Mouse (Mus musculus): ENCODE results near the gene Vegfc. TPM values are rescaled to one million over a fixed set of nuclear protein-coding genes. Genes with fewer than 3 reads are reported as not detected.

Gene Vegfc
- polyA plus RNA-seq, 1 experiment = 1.2 TPM

- DNase-seq = no peak
- no peak overlapping the region for H3K27ac ChIP-seq (ENCODE audit: control insufficient read depth, insufficient read depth, low read length)
- WGBS = 97% methylated on average over 2 of the region's 2 CpGs
- no peaks in the 10 kb centered on the region for H3K4me1 ChIP-seq (replicated peaks; ENCODE audit: control insufficient read depth, insufficient read depth, low read length)
- H3K4me3 ChIP-seq (ENCODE audit: control insufficient read depth, insufficient read depth, low read length) = no peak overlapping the region
- TF ChIP-seq CTCF (IDR thresholded peaks at IDR 0.05; ENCODE audit: borderline replicate concordance, control insufficient read depth, extremely low read depth, insufficient read depth, low read length, poor library complexity) (no peak), POLR2A (IDR thresholded peaks at IDR 0.05; ENCODE audit: control insufficient read depth, extremely low read depth, insufficient read depth, low read length, poor library complexity) (no peak)
- no peaks in the 10 kb centered on the region for H3K36me3 ChIP-seq (ENCODE audit: control insufficient read depth, insufficient read depth, low read length)
- H3K27me3 ChIP-seq (ENCODE audit: control insufficient read depth, insufficient read depth, low read length) = no peaks in the 10 kb centered on the region
Observed at GRCm38 (mm10) chr8:54130558-54130957, 53.2 kb downstream of the Vegfc start.

- Histone ChIP-seq H3K4me3 (ENCODE audit: control insufficient read depth, insufficient read depth, low read length) (no peak overlapping the region), H3K27me3 (ENCODE audit: control insufficient read depth, insufficient read depth, low read length) (no peaks in the 10 kb centered on the region), H3K36me3 (ENCODE audit: control insufficient read depth, insufficient read depth, low read length) (no peaks in the 10 kb centered on the region), H3K27ac (ENCODE audit: control insufficient read depth, insufficient read depth, low read length) (no peak overlapping the region), H3K4me1 (replicated peaks; ENCODE audit: control insufficient read depth, insufficient read depth, low read length) (no peaks in the 10 kb centered on the region)
- TF ChIP-seq CTCF (IDR thresholded peaks at IDR 0.05; ENCODE audit: borderline replicate concordance, control insufficient read depth, extremely low read depth, insufficient read depth, low read length, poor library complexity) (no peak), POLR2A (IDR thresholded peaks at IDR 0.05; ENCODE audit: control insufficient read depth, extremely low read depth, insufficient read depth, low read length, poor library complexity) (no peak)
- WGBS = 51% methylated on average over 4 of the region's 4 CpGs
- peak; percentile 14 for DNase-seq
Observed at GRCm38 (mm10) chr8:54153240-54153639, 75.8 kb downstream of the Vegfc start.

DNA sequence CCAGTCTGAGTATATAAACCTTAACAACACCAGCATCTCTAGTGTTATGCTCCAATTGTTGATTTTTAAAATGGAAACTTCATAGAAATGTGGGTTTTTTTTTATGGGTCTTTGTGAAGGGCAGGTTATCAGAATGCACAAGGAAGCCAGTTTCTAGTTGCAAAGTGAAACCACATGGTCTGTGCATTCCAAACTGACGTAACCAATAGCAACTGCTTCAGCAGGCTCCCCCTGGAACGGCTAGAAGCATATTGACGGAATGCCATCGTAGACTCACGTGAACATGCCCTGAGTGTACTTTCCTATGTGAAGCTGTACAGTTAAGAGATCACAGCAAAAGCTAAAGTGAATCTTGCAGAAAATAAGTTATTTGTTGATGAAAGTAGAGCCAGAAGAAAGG, 86.1 kb downstream of the Vegfc start:
- TF ChIP-seq CTCF (IDR thresholded peaks at IDR 0.05; ENCODE audit: borderline replicate concordance, control insufficient read depth, extremely low read depth, insufficient read depth, low read length, poor library complexity) = no peak
- TF ChIP-seq POLR2A (IDR thresholded peaks at IDR 0.05; ENCODE audit: control insufficient read depth, extremely low read depth, insufficient read depth, low read length, poor library complexity) = no peak
- DNase-seq = no peak
- H3K36me3 ChIP-seq (ENCODE audit: control insufficient read depth, insufficient read depth, low read length) = no peaks in the 10 kb centered on the region
- H3K27me3 ChIP-seq (ENCODE audit: control insufficient read depth, insufficient read depth, low read length) = no peaks in the 10 kb centered on the region
- H3K4me3 ChIP-seq (ENCODE audit: control insufficient read depth, insufficient read depth, low read length) = no peak overlapping the region
- H3K27ac ChIP-seq (ENCODE audit: control insufficient read depth, insufficient read depth, low read length) = no peak overlapping the region
- no peaks in the 10 kb centered on the region for H3K4me1 ChIP-seq (replicated peaks; ENCODE audit: control insufficient read depth, insufficient read depth, low read length)
- WGBS = 23% methylated on average over 5 of the region's 5 CpGs

GRCm38 (mm10) chr8:54185336-54185735, 107.9 kb downstream of the Vegfc start:
- H3K4me1 ChIP-seq (replicated peaks; ENCODE audit: control insufficient read depth, insufficient read depth, low read length) = no peaks in the 10 kb centered on the region
- no peaks in the 10 kb centered on the region for H3K36me3 ChIP-seq (ENCODE audit: control insufficient read depth, insufficient read depth, low read length)
- no peaks in the 10 kb centered on the region for H3K27me3 ChIP-seq (ENCODE audit: control insufficient read depth, insufficient read depth, low read length)
- DNase-seq = no peak
- H3K4me3 ChIP-seq (ENCODE audit: control insufficient read depth, insufficient read depth, low read length) = no peak overlapping the region
- WGBS = 96% methylated on average over 2 of the region's 2 CpGs
- no peak for TF ChIP-seq POLR2A (IDR thresholded peaks at IDR 0.05; ENCODE audit: control insufficient read depth, extremely low read depth, insufficient read depth, low read length, poor library complexity)
- TF ChIP-seq CTCF (IDR thresholded peaks at IDR 0.05; ENCODE audit: borderline replicate concordance, control insufficient read depth, extremely low read depth, insufficient read depth, low read length, poor library complexity) = no peak
- no peak overlapping the region for H3K27ac ChIP-seq (ENCODE audit: control insufficient read depth, insufficient read depth, low read length)

DNA sequence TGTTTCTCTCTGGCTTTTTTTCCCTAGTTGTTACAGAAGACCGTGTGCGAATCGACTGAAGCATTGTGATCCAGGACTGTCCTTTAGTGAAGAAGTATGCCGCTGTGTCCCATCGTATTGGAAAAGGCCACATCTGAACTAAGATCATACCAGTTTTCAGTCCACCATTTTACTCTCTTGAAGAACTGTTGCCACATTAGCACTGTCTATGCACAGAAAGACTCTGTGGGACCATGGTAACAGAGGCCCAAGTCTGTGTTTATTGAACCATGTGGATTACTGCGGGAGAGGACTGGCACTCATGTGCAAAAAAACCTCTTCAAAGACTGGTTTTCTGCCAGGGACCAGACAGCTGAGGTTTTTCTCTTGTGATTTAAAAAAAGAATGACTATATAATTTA, 108.5 kb downstream of the Vegfc start:
- WGBS = 96% methylated on average over 6 of the region's 6 CpGs
- Histone ChIP-seq H3K36me3 (ENCODE audit: control insufficient read depth, insufficient read depth, low read length) (no peaks in the 10 kb centered on the region), H3K27me3 (ENCODE audit: control insufficient read depth, insufficient read depth, low read length) (no peaks in the 10 kb centered on the region), H3K4me3 (ENCODE audit: control insufficient read depth, insufficient read depth, low read length) (no peak overlapping the region), H3K27ac (ENCODE audit: control insufficient read depth, insufficient read depth, low read length) (no peak overlapping the region), H3K4me1 (replicated peaks; ENCODE audit: control insufficient read depth, insufficient read depth, low read length) (no peaks in the 10 kb centered on the region)
- no peak for DNase-seq
- TF ChIP-seq POLR2A (IDR thresholded peaks at IDR 0.05; ENCODE audit: control insufficient read depth, extremely low read depth, insufficient read depth, low read length, poor library complexity) = no peak
- no peak for TF ChIP-seq CTCF (IDR thresholded peaks at IDR 0.05; ENCODE audit: borderline replicate concordance, control insufficient read depth, extremely low read depth, insufficient read depth, low read length, poor library complexity)

DNA sequence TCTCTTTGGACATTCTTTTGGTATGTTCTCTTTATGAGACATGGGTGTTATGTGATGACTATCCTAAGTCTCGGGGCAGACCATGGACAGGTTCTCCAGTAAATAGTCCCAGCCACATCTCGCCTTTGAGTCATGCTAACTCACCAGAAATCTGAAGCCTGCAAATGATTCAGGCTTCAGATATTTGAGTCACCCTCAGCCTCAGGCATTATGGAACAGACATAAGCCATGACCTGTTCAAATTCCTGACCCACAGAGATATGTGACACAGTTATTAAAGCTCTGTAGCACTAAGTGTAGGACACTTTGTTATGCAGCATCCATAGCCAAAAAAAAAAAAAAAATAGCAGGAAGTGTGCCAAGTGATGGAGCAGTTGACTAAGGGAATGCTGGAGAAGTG, 138.8 kb downstream of the Vegfc start:
- no peak overlapping the region for H3K4me3 ChIP-seq (ENCODE audit: control insufficient read depth, insufficient read depth, low read length)
- TF ChIP-seq CTCF (IDR thresholded peaks at IDR 0.05; ENCODE audit: borderline replicate concordance, control insufficient read depth, extremely low read depth, insufficient read depth, low read length, poor library complexity) = no peak
- TF ChIP-seq POLR2A (IDR thresholded peaks at IDR 0.05; ENCODE audit: control insufficient read depth, extremely low read depth, insufficient read depth, low read length, poor library complexity) = no peak
- no peaks in the 10 kb centered on the region for H3K4me1 ChIP-seq (replicated peaks; ENCODE audit: control insufficient read depth, insufficient read depth, low read length)
- H3K27ac ChIP-seq (ENCODE audit: control insufficient read depth, insufficient read depth, low read length) = no peak overlapping the region
- no peak for DNase-seq
- 94% methylated on average over 2 of the region's 2 CpGs for WGBS
- H3K27me3 ChIP-seq (ENCODE audit: control insufficient read depth, insufficient read depth, low read length) = no peaks in the 10 kb centered on the region
- no peaks in the 10 kb centered on the region for H3K36me3 ChIP-seq (ENCODE audit: control insufficient read depth, insufficient read depth, low read length)

DNA sequence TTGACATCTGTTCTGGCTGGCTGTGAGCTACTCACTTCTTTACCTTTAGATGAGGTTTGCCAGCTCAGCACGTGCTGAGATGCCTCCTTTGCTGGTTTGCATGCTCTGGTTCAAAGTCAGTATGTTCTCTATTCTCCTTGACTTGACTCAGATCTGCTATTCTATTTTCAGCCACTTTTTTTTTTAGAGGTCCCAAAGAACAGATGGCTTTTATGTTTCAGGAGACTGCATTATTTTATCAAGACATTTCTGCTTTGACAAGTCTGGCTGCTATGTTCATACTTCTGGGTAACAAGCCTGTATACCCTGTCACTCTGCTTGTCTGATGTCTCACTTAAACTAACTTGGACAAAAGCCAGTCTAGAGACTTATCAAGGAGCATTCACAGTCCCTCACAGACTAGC, 151.4 kb downstream of the Vegfc start:
- Histone ChIP-seq H3K27ac (ENCODE audit: control insufficient read depth, insufficient read depth, low read length) (no peak overlapping the region), H3K4me3 (ENCODE audit: control insufficient read depth, insufficient read depth, low read length) (no peak overlapping the region), H3K36me3 (ENCODE audit: control insufficient read depth, insufficient read depth, low read length) (no peaks in the 10 kb centered on the region), H3K27me3 (ENCODE audit: control insufficient read depth, insufficient read depth, low read length) (no peaks in the 10 kb centered on the region), H3K4me1 (replicated peaks; ENCODE audit: control insufficient read depth, insufficient read depth, low read length) (no peaks in the 10 kb centered on the region)
- 73% methylated on average over 1 of the region's 1 CpGs for WGBS
- TF ChIP-seq POLR2A (IDR thresholded peaks at IDR 0.05; ENCODE audit: control insufficient read depth, extremely low read depth, insufficient read depth, low read length, poor library complexity) = no peak
- TF ChIP-seq CTCF (IDR thresholded peaks at IDR 0.05; ENCODE audit: borderline replicate concordance, control insufficient read depth, extremely low read depth, insufficient read depth, low read length, poor library complexity) = no peak
- DNase-seq = no peak

All from thymus, adult 2 months (tissue).